Mouse (Mus musculus) hindbrain, embryonic 16.5 days (tissue): ENCODE measurements around the gene Gm13285. TPM values are rescaled to one million over a fixed set of nuclear protein-coding genes. Genes with fewer than 3 reads are reported as not detected.

Experiments used
- polyA plus RNA-seq: library from polyadenylated mRNA; unstranded; fragments of >200 nt; fragmentation: Nextera tagmentation; extraction: Ambion mirVana; gene quantifications from 2 replicates; pipeline ENCODE4 v1.2.1, GENCODE M21; 2015

Gene Gm13285
- polyA plus RNA-seq, 1 experiment from 2014 or later: 0.21 TPM

Other genes starting within 250 kb of the Gm13285 start
- gene Ifna15, start 241.4 kb upstream of the Gm13285 start, polyA plus RNA-seq: not detected in 2 replicates
- not detected in 2 replicates for gene Ifna14, start 227.9 kb upstream of the Gm13285 start, polyA plus RNA-seq
- not detected in 2 replicates for gene Ifna9, start 207.3 kb upstream of the Gm13285 start, polyA plus RNA-seq
- not detected in 2 replicates for gene Ifna12, start 196.3 kb upstream of the Gm13285 start, polyA plus RNA-seq
- not detected in 2 replicates for gene C87499, start 165.3 kb upstream of the Gm13285 start, polyA plus RNA-seq
- not detected in 2 replicates for gene Ifna13, start 155.2 kb upstream of the Gm13285 start, polyA plus RNA-seq
- gene Ifna16, start 122.7 kb upstream of the Gm13285 start, polyA plus RNA-seq: not detected in 2 replicates
- gene Ifna2, start 115.8 kb upstream of the Gm13285 start, polyA plus RNA-seq: not detected in 2 replicates
- gene Ifnab, start 108.3 kb upstream of the Gm13285 start, polyA plus RNA-seq: not detected in 2 replicates
- 1.3 and 1.5 TPM in 2 replicates for gene Gm26566, start 77.9 kb upstream of the Gm13285 start, polyA plus RNA-seq
- gene Klhl9, start 77.2 kb upstream of the Gm13285 start, polyA plus RNA-seq: 90.3 and 104 TPM in 2 replicates
- not detected in 2 replicates for gene Gm13271, start 44.8 kb upstream of the Gm13285 start, polyA plus RNA-seq
- gene Gm13283, start 39.5 kb upstream of the Gm13285 start, polyA plus RNA-seq: not detected in 2 replicates
- not detected in 2 replicates for gene Gm13290, start 25.8 kb upstream of the Gm13285 start, polyA plus RNA-seq
- gene Gm13289, start 22.7 kb upstream of the Gm13285 start, polyA plus RNA-seq: not detected in 2 replicates
- not detected in 2 replicates for gene Gm13272, start 19.8 kb upstream of the Gm13285 start, polyA plus RNA-seq
- not detected in 2 replicates for gene Ifnz, start 17.5 kb upstream of the Gm13285 start, polyA plus RNA-seq
- gene Gm13276, start 14.0 kb upstream of the Gm13285 start, polyA plus RNA-seq: not detected in 2 replicates
- gene Gm13277, start 11.0 kb upstream of the Gm13285 start, polyA plus RNA-seq: not detected in 2 replicates
- not detected in 2 replicates for gene Gm13278, start 8.1 kb upstream of the Gm13285 start, polyA plus RNA-seq
- gene Gm13275, start 5.2 kb upstream of the Gm13285 start, polyA plus RNA-seq: not detected in 2 replicates
- not detected in 2 replicates for gene Gm13279, start 2.3 kb upstream of the Gm13285 start, polyA plus RNA-seq
- not detected in 2 replicates for gene Gm13287, start 3.6 kb downstream of the Gm13285 start, polyA plus RNA-seq
- not detected in 2 replicates for gene Gm13288, start 5.9 kb downstream of the Gm13285 start, polyA plus RNA-seq
- gene Ifna7, start 16.6 kb downstream of the Gm13285 start, polyA plus RNA-seq: not detected in 2 replicates
- gene Ifna11, start 20.3 kb downstream of the Gm13285 start, polyA plus RNA-seq: not detected in 2 replicates
- gene Ifna6, start 27.8 kb downstream of the Gm13285 start, polyA plus RNA-seq: not detected in 2 replicates
- not detected in 2 replicates for gene Ifna5, start 35.9 kb downstream of the Gm13285 start, polyA plus RNA-seq
- gene Ifna4, start 42.2 kb downstream of the Gm13285 start, polyA plus RNA-seq: not detected in 2 replicates
- not detected in 2 replicates for gene Ifna1, start 50.4 kb downstream of the Gm13285 start, polyA plus RNA-seq
- gene Ifne, start 80.5 kb downstream of the Gm13285 start, polyA plus RNA-seq: not detected in 2 replicates